Mouse (Mus musculus) megakaryocyte, embryonic 14.5 days (primary cell): ENCODE data around the gene Zfp420.

Experiments
- FLI1 ChIP-seq: IDR thresholded peaks from 2 replicates; pipeline ENCODE4 v1.6.1; 2012; ENCODE audit warnings: low read length, inconsistent platforms, mixed read lengths
- GATA1 ChIP-seq: IDR thresholded peaks from 3 replicates; pipeline ENCODE4 v1.6.1; 2012; ENCODE audit warnings: mixed read lengths, low read length, inconsistent platforms, borderline replicate concordance

DNA sequence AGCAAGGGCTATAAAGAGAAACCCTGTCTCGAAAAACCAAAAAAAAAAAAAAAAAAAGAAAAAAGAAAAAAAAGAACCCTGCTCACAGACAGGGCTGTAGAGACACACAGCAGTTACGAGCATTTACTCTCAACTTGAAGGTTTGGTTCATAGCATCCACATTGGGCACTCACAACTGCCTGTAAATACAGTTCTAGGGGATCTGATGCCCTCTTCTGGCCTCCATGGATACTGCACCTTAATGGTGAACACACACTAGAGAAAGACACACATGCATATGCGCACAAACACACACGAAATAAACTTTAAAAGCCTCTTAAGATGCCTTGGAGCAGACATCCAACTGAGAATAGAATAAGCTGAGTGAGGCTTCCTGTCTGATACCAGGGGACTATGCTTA, 38.6 kb downstream of the Zfp420 start:
- TF ChIP-seq GATA1 (no peak), FLI1 (no peak)
